In genomic region chr10:20377621-20378020, GRCm38 (mm10) we compare ENCODE assay signal across 22 mouse cellular contexts. TPM values are rescaled to one million over a fixed set of nuclear protein-coding genes. Genes with fewer than 3 reads are reported as not detected.
DNase-seq lines count a peak whose midpoint lies in the region; ATAC-seq lines count a peak whose summit lies in the region.
"Had no signal": no experiment of that assay in that cellular context is flagged by ENCODE, and none has a peak within 500 bp of the region (broad histone marks: within the 10 kb centered on the region; RNA-seq: fewer than 3 reads in every experiment).

No protein-coding gene starts in this region.

- 90% methylated on average over 9 of the region's 9 CpGs for WGBS in forebrain, embryonic 10.5 days

- peak; percentile 50 for DNase-seq in layer of hippocampus, adult 11-12 months (ENCODE audit: low spot score)
- DNase-seq in layer of hippocampus, adult 9-10 months (ENCODE audit: low spot score), result no peak
- DNase-seq in layer of hippocampus, adult 8-10 months (ENCODE audit: low spot score in 2 of 2), result peak; percentile 44 to 56
- DNase-seq in layer of hippocampus, postnatal 25 days (ENCODE audit: extremely low spot score in 1 of 2, low spot score in 1 of 2), result no peak
- peak; percentile 30 for DNase-seq in brain, adult 2 months (ENCODE audit: low read depth, low spot score)
- DNase-seq in layer of hippocampus, postnatal 36 days, result peak; percentile 36 to 42
- no peak for DNase-seq in forebrain, embryonic 10.5 days (ENCODE audit: extremely low spot score, low spot score)
- DNase-seq: adrenal gland, adult 8-10 months; adrenal gland, postnatal 14 days; adrenal gland, postnatal 36 days; cerebellum, adult 11-12 months; cerebellum, adult 2 months; cerebellum, adult 9-10 months; cerebellum, postnatal 10 days; cerebellum, postnatal 25 days had no signal

- H3K27ac ChIP-seq in forebrain, embryonic 10.5 days, result no peak overlapping the region
- H3K27ac ChIP-seq: embryonic facial prominence, embryonic 10.5 days; embryonic facial prominence, embryonic 12.5 days; forebrain, embryonic 12.5 days had no signal

- no peaks in the 10 kb centered on the region for H3K9me3 ChIP-seq in forebrain, embryonic 10.5 days
- H3K9me3 ChIP-seq: embryonic facial prominence, embryonic 10.5 days; embryonic facial prominence, embryonic 12.5 days; forebrain, embryonic 12.5 days had no signal

- peaks cover 5% of the 10 kb centered on the region for H3K4me1 ChIP-seq in forebrain, embryonic 10.5 days
- H3K4me1 ChIP-seq: embryonic facial prominence, embryonic 12.5 days had no signal

- H3K36me3 ChIP-seq in forebrain, embryonic 10.5 days (replicated peaks), result no peaks in the 10 kb centered on the region
- H3K36me3 ChIP-seq: embryonic facial prominence, embryonic 10.5 days; embryonic facial prominence, embryonic 12.5 days; forebrain, embryonic 12.5 days had no signal

- no peak for ATAC-seq in cerebellum, adult (ENCODE audit: insufficient number of reproducible peaks, low FRiP score, low TSS enrichment)
- ATAC-seq: activated CD4-positive, CD25-positive, alpha-beta regulatory T cell, adult 4 months; forebrain, embryonic 14.5 days; forebrain, embryonic 16.5 days had no signal

- H3K27me3 ChIP-seq in forebrain, embryonic 10.5 days (ENCODE audit: poor library complexity, severe bottlenecking), result no peaks in the 10 kb centered on the region
- H3K27me3 ChIP-seq: embryonic facial prominence, embryonic 12.5 days; forebrain, embryonic 12.5 days had no signal

- H3K4me3 ChIP-seq in forebrain, embryonic 10.5 days, result no peak overlapping the region
- H3K4me3 ChIP-seq: embryonic facial prominence, embryonic 10.5 days; embryonic facial prominence, embryonic 12.5 days; forebrain, embryonic 12.5 days had no signal

RNA-seq across cellular contexts. Expression of gene Mtfr2, which starts 30.1 kb away (rescaled TPM):
- total RNA-seq in layer of hippocampus, adult 8-10 months (2022), result 1 to 10 TPM in 1 of 4 experiments, under 1 TPM in 3; 0.55 to 1.6 (median 0.83) TPM
- total RNA-seq in layer of hippocampus, postnatal 25 days (2021), result under 1 TPM; 0.44 to 0.70 TPM
- under 1 TPM; 0.62 to 0.99 TPM for total RNA-seq in layer of hippocampus, postnatal 36 days (2021)
- polyA plus RNA-seq in forebrain, embryonic 10.5 days (2016; fragmentation: Nextera tagmentation; extraction: Ambion mirVana), result 3.1 and 3.3 TPM in 2 replicates

Comparison
In these comparisons a context has a peak if more than half of its experiments do, and no peak if none do; other contexts are left out.
1. DNase-seq: peak in layer of hippocampus, adult 11-12 months (single experiment), layer of hippocampus, adult 8-10 months (2 of 2), brain, adult 2 months (single experiment) and layer of hippocampus, postnatal 36 days (2 of 2); none in layer of hippocampus, adult 9-10 months (single experiment), layer of hippocampus, postnatal 25 days (0 of 2) and forebrain, embryonic 10.5 days (single experiment).